Mouse (Mus musculus) ES-E14 (cell line): Measurements from ENCODE around the gene Acbd5.

Source experiments
- CHD2 ChIP-seq: IDR thresholded peaks from 2 replicates; pipeline ENCODE4 v1.6.1; 2014; ENCODE audit warnings: mild to moderate bottlenecking, low read depth, low read length, inconsistent platforms
- HCFC1 ChIP-seq: IDR thresholded peaks from 2 replicates; pipeline ENCODE4 v1.6.1; 2012; ENCODE audit warnings: low read length, inconsistent platforms, borderline replicate concordance; ENCODE audit not compliant: insufficient read depth
- MAFK ChIP-seq: IDR thresholded peaks from 2 replicates; pipeline ENCODE4 v1.6.1; 2014; ENCODE audit warnings: mild to moderate bottlenecking, low read depth, low read length, inconsistent platforms; ENCODE audit not compliant: insufficient read depth
- ZC3H11A ChIP-seq: IDR thresholded peaks from 2 replicates; pipeline ENCODE4 v1.6.1; 2012; ENCODE audit warnings: low read depth, mild to moderate bottlenecking, inconsistent platforms, low read length, borderline replicate concordance
- ZNF384 ChIP-seq: IDR thresholded peaks from 2 replicates; pipeline ENCODE4 v1.6.1; 2012; ENCODE audit warnings: low read depth, low read length, inconsistent platforms

- TF ChIP-seq ZC3H11A (no peak), ZNF384 (no peak), CHD2 (no peak), HCFC1 (no peak), MAFK (no peak)
Measured at GRCm38 (mm10) chr2:23045703-23046102, 22.3 kb upstream of the Acbd5 start.
